Mouse (Mus musculus) left cerebral cortex, adult 2 months (tissue): Measurements from ENCODE around the gene Chrna10. TPM values are rescaled to one million over a fixed set of nuclear protein-coding genes. Genes with fewer than 3 reads are reported as not detected.

ENCODE experiments used
- DNase-seq, 2 experiments: peaks; one replicate each; pipeline ENCODE4 v3.0.0; 2021 to 2022; ENCODE audit warnings: low spot score in 2 of 2, mixed read lengths in 1 of 2; ENCODE audit errors: extremely low spot score in 1 of 2
- H3K27ac ChIP-seq: fragments of 200-600 bp; 2 replicates; pipeline ENCODE4 v1.8.1; 2022
- H3K4me3 ChIP-seq: fragments of 200-600 bp; 2 replicates; pipeline ENCODE4 v1.8.1; 2022
- CTCF ChIP-seq: fragments of 200-600 bp; IDR thresholded peaks from 2 replicates; pipeline ENCODE4 v1.8.1; 2022; ENCODE audit warnings: antibody characterized with exemption, mild to moderate bottlenecking, moderate library complexity
- intact Hi-C: fragments of 180-260 bp; cut with DNase I; formaldehyde crosslinking; loops from one replicate; pipeline ENCODE4 v1.15.1; 2025
- long read RNA-seq, 2 experiments: library from polyadenylated mRNA; stranded (forward); transcript quantifications; one replicate each; pipeline ENCODE4 v2.0.0; 2021; ENCODE audit warnings: borderline mapping rate in 2 of 2
- total RNA-seq, 2 experiments: library from RNA; stranded (reverse); gene quantifications; 2 replicates each; pipeline ENCODE4 v1.2.3; 2021

Gene Chrna10
- total RNA-seq, result under 1 TPM; 0.14 to 0.40 TPM
- long read RNA-seq, experiment 1, result 0 reads
- long read RNA-seq, experiment 2, partial matches to known transcripts, result 0 of 1 reads
- long read RNA-seq, experiment 2, other reads (novel, unspliced or antisense), result 1 of 1 reads

DNA sequence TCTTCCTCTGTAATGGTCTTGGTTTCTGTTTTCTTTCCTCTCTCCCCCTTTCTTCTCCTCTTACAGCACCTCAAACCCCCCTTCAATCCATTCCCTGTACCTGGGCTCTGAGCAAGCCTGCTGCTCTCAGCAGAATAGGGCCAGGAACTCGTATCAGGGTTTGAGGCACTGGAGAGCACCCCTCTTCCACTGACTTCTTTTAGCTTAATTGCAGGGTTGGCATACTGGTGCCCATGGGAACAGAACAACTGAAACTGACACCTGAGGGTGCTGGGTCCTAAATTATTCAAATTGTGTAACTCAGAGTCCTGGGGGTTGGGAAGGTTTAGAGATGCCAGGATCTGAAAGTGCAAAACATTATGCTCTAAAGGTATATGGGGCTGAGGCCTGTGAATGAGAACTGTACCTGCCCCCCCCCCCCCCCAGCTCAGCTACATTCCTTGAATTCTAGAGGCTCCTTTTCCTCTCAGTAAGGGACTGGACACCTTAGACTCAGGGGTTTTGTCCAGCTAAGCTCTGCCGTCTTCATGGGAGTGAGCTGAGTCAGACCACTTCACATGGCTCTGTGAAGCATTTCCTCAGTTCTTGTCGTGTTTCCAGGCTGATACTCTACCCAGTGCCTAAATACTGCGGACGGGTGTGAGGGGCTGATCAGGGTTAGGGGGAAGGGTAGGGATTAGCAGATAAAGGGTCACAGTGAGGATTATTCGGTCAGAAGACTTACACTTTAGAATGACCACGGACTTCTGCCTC lies at the start of gene Chrna10:
Gene Chrna10, minus strand, starts transcription at position 250 of the 753 bp plus-strand sequence.
- no peak for DNase-seq
- TF ChIP-seq CTCF, result no peak
- intact Hi-C loops, result no loop called here
- Histone ChIP-seq H3K27ac (no peak within 1 kb of the TSS), H3K4me3 (no peak within 1 kb of the TSS)

DNA sequence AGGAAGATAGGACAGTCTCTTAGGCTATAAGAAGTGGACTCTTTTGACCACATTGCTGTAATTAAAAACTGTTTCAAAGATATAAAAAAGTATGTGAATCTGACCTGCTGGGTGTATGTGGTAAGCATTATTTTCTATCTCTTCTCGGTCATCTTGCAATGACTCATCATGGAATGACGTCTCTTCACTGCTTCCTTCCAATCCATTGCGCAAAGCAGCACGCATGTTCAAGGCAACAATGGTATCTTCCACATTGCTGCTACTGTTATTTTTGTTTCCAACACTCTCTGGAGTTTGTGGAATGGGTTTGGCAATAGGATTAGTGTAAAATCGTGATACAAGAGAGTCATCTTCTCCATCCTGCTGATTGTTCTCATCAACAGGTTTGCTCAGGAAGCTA lies 37.1 kb upstream of the Chrna10 start:
- no peak for DNase-seq
- no peak overlapping the region for H3K27ac ChIP-seq
- TF ChIP-seq CTCF, result no peak
- H3K4me3 ChIP-seq, result no peak overlapping the region
- intact Hi-C loops, result no loop called here

DNA sequence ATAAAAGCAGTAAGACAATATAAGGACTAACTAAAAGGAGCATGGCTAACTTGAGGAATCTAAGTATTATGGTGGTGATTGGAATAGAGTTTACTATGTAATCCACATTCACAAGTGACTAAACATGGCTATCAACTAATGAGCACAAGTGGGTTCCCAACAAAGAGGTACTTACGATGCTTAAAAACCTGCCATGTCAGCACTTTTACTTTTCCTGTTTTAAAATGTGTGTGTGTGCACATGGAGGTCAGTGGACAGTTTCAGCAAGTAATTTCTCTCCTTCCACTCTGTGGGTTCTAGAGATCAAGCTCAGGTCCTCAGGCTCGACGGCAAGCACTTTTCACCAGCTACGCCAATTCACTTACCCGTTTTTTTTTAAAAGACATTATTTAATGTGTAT lies 21.3 kb upstream of the Chrna10 start:
- intact Hi-C loops, result loop anchor here (5.0 kb wide), 1 partner anchor 34 kb away; no protein-coding TSS in a partner anchor
- Histone ChIP-seq H3K27ac (no peak overlapping the region), H3K4me3 (no peak overlapping the region)
- DNase-seq, result no peak
- no peak for TF ChIP-seq CTCF

DNA sequence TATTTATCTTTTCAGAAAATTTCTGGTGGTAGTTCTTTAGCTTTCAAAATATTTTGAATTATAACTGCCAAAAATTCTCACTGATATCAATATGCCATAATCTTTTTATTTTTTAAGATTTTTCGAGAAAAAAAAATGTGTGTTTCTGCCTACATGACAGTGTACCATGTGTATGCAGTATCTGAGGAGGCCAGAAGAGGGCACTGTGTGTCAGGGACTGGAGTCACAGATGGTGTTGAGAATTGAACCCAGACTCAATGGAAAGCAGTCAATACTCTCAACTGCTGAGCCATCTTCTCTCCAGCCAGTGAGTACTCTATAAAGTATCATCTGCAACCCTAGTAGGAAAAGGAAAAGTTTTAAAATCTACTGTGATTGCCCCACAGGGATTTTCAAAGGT lies 20.8 kb upstream of the Chrna10 start:
- TF ChIP-seq CTCF, result peak; percentile 57
- no peak overlapping the region for H3K27ac ChIP-seq
- no peak for DNase-seq
- intact Hi-C loops, result loop anchor here (5.0 kb wide), 1 partner anchor 35 kb away; no protein-coding TSS in a partner anchor
- no peak overlapping the region for H3K4me3 ChIP-seq

DNA sequence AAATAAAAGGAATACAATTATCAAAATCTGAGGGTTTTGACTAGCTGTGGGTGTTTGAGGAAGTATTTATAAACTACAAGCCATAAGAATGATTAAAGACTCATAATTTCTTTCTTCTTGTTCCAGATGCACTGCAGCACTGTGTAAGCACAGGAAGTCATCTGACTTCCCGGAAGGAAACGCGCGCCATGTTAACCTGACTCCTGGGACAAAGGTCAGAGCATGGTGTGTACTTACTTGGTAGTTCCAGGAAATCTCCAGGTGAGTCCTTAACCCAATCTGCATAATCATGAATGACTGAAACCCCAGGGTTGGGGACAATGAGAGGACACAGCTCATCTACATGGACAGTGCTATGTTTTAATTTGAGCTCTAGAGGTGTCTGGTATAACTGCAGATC lies 15.8 kb upstream of the Chrna10 start:
- DNase-seq, result no peak
- H3K4me3 ChIP-seq, result no peak overlapping the region
- intact Hi-C loops, result no loop called here
- no peak overlapping the region for H3K27ac ChIP-seq
- no peak for TF ChIP-seq CTCF

DNA sequence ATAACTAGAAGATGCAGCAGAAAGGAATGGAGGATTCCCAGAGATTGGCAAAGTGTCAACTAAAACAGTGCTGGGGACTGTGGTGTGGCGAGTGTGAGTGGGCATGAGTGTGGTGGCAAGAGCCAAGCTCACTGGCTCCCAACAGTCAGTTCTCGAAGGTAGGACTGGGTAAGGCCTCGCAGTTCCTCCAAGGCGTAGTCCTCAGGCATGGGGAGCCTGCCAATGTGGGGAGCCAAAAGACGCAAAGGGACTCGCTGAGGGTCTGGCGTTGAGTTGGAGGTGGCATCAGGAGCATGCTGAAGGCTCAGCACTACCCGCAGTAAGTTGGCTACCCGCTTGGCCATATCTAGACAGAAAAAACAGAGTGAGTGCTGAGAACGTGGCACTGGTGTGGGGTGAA lies 3.7 kb upstream of the Chrna10 start:
- no peak for DNase-seq
- no peak overlapping the region for H3K4me3 ChIP-seq
- TF ChIP-seq CTCF, result no peak
- no peak overlapping the region for H3K27ac ChIP-seq
- intact Hi-C loops, result loop anchor here (5.0 kb wide), 1 partner anchor 37 kb away; no protein-coding TSS in a partner anchor

DNA sequence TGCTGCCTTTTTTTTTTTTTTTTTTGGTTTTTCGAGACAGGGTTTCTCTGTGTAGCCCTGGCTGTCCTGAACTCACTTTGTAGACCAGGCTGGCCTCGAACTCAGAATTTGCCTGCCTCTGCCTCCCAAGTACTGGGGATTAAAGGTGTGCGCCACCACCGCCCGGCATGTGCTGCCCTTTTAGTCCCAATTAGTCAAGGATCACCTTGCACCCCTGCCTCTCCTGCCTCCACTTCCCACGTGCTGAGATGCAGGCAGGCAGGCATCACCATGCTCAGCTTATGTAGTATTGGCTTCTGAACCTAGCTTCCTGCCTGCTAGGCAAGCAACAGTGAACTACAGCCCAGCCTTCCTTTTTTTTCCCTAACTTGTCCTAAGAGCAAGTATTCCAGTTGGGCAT lies 754 bp upstream of the Chrna10 start:
- no peak for TF ChIP-seq CTCF
- Histone ChIP-seq H3K4me3 (no peak overlapping the region), H3K27ac (no peak overlapping the region)
- no peak for DNase-seq
- intact Hi-C loops, result no loop called here

DNA sequence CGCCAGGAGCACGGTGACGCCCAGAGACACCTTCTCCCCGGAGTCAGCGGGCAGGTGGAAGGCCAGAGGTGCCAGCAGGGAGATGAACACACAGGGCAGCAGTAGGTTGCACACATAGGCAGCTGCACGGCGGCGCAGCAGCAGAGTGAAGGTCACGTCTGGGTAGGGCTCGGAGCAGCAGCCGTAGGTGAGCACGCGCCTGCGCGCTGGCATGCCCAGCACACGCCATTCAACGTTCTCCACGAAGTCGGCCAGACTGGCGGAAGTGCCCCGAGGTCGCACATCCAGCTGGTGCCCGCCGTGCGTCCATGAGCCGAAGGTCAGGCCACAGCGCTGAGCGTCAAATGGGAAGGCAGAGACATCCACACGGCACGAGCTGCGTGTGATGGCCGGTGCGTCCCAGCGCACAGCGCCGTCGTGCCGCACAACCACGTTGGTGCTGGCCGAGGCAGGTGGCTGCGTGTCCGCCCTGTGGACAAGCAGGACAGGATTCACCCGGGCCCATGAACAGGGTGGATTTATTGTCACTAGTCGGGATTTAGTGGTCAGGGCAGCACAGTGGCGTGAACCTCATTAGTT lies 3.4 kb downstream of the Chrna10 start:
- no peak for TF ChIP-seq CTCF
- H3K4me3 ChIP-seq, result no peak overlapping the region
- DNase-seq, result no peak
- intact Hi-C loops, result no loop called here
- no peak overlapping the region for H3K27ac ChIP-seq

DNA sequence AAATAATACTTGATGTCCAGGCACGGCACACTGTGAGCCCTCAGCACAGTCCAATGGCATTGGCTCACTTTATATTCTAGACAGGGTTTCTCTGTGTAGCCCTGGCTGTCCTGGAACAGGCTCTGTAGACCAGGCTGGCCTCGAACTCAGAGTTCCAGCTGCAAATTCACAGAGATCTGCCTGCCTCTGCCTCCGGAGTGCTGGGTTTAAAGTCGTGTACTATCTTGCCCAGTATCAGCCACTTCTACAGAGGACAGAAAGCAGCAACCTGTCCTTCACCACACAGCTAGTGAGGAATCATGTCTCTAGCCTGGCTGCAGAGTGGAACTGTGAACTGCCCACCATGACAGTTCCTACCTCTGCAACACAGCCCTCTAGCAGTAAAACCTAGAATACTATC lies 6.9 kb downstream of the Chrna10 start:
- no peak for DNase-seq
- TF ChIP-seq CTCF, result no peak
- intact Hi-C loops, result no loop called here
- H3K27ac ChIP-seq, result no peak overlapping the region
- no peak overlapping the region for H3K4me3 ChIP-seq

DNA sequence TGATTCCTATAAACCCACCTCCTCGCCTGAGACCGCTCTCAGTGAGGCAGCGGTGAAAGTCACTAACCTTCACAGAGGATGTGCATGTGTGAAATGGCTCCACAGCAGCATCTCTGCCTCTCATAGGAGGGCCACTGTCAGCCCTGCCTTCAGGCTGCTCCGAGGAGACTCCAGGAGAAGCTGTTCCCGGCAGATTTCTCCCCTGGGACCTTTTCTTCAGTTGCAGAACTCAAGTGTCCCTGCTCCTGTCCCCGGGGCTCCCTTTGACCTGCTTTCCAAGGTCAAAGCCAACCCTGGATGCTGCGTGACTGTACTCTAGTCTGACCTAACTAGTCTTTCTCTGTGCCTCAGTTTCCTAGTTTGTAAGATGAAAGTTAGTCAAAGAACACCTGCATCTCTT lies 7.5 kb downstream of the Chrna10 start, which contains the start of gene Art5:
Gene Art5, minus strand, starts transcription at position 319 of the 400 bp plus-strand sequence.
- no peak for DNase-seq

DNA sequence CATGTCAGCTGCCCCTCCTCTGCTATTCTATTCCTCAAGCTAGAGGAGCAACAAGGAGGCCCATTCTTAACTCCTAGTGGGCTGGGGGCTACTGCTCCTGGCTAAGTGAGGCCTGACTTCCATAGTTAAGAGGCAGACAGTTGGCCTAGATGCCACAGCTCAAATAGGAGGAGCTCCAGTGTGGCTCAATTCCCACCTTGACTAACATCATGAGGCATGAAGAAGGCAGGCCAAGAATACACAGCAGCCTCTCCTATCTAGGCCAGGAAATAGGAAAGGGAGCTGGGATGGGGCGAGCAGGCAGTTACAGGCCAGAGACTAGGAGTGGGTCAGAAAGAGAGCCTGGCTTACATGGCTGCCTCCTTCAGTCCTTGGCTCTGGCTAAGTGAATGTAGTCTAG lies 8.4 kb downstream of the Chrna10 start:
- no peak for TF ChIP-seq CTCF
- H3K4me3 ChIP-seq, result no peak overlapping the region
- DNase-seq, result no peak
- intact Hi-C loops, result no loop called here
- H3K27ac ChIP-seq, result no peak overlapping the region

More for the DNA sequence above, 7.5 kb downstream of the Chrna10 start, which contains the start of gene Art5:
- Histone ChIP-seq H3K4me3 (no peak within 1 kb of the TSS), H3K27ac (no peak within 1 kb of the TSS)
- no peak for TF ChIP-seq CTCF
- intact Hi-C loops, result no loop called here

DNA sequence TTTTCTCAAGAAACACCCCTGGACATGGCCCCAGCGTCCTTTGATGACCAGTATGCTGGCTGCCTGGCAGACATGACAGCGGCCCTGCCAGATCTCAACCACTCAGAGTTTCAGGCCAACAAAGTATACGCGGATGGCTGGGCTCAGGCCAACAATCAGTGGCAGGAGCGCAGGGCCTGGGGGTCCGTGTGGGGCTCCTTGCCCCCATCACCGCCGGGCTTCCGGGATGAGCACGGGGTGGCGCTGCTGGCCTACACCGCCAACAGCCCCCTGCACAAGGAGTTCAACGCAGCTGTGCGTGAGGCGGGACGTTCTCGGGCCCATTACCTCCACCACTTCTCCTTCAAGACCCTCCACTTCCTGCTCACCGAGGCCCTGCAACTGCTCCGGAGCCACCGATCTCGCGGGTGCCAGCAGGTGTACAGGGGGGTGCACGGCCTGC lies 9.9 kb downstream of the Chrna10 start:
- Histone ChIP-seq H3K4me3 (no peak overlapping the region), H3K27ac (no peak overlapping the region)
- no peak for TF ChIP-seq CTCF
- intact Hi-C loops, result no loop called here
- no peak for DNase-seq
